8 mouse cellular contexts compared by ENCODE assay signal in genomic region chr16:33751590-33751989, GRCm38 (mm10). TPM values are rescaled to one million over a fixed set of nuclear protein-coding genes. Genes with fewer than 3 reads are reported as not detected.
DNase-seq lines count a peak whose midpoint lies in the region; ATAC-seq lines count a peak whose summit lies in the region.
"Had no signal": no experiment of that assay in that cellular context is flagged by ENCODE, and none has a peak within 500 bp of the region (broad histone marks: within the 10 kb centered on the region; RNA-seq: fewer than 3 reads in every experiment).

No protein-coding gene starts in this region.

- no peaks in the 10 kb centered on the region for H3K27me3 ChIP-seq in embryonic facial prominence, embryonic 12.5 days
- no peaks in the 10 kb centered on the region for H3K27me3 ChIP-seq in liver, embryonic 16.5 days (ENCODE audit: control insufficient read depth, insufficient read depth, low read depth, low read length)

- H3K4me2 ChIP-seq in embryonic facial prominence, embryonic 12.5 days (replicated peaks), result peak overlapping the region; percentile 19; the same call in 1 of the 2 replicates
- peak overlapping the region; percentile 68 for H3K4me2 ChIP-seq in liver, embryonic 16.5 days (ENCODE audit: low read depth, low read length)

- H3K4me1 ChIP-seq in embryonic facial prominence, embryonic 12.5 days, result no peaks in the 10 kb centered on the region
- H3K4me1 ChIP-seq in liver, embryonic 16.5 days (ENCODE audit: control insufficient read depth, low read depth, low read length), result peaks cover 3% of the 10 kb centered on the region

- H3K9me3 ChIP-seq in embryonic facial prominence, embryonic 12.5 days, result no peaks in the 10 kb centered on the region
- H3K9me3 ChIP-seq in liver, embryonic 16.5 days (replicated peaks; ENCODE audit: control insufficient read depth, low read length), result no peaks in the 10 kb centered on the region

- 0 out of 2 replicates have a peak, but pooled peaks have one; percentile 35 for ATAC-seq in embryonic facial prominence, embryonic 12.5 days (ENCODE audit: insufficient number of reproducible peaks, insufficient read depth, low FRiP score, low TSS enrichment)
- ATAC-seq in liver, embryonic 16.5 days (ENCODE audit: low read depth), result peak; percentile 79

- peak; percentile 55 for DNase-seq in ES-CJ7 (ENCODE audit: low read depth, low spot score)
- peak; percentile 87 to 88 for DNase-seq in spleen, postnatal 36 days (ENCODE audit: low spot score in 2 of 2)
- no peak for DNase-seq in layer of hippocampus, adult 8-10 months (ENCODE audit: low spot score in 2 of 2)
- no peak for DNase-seq in left cerebral cortex, adult 9 months (ENCODE audit: low spot score in 2 of 2)
- DNase-seq in kidney, postnatal 14 days, result no peak

- H3K36me3 ChIP-seq in embryonic facial prominence, embryonic 12.5 days, result peaks cover 18% of the 10 kb centered on the region
- no peaks in the 10 kb centered on the region; the same call in 1 of the 2 replicates for H3K36me3 ChIP-seq in liver, embryonic 16.5 days (ENCODE audit: control insufficient read depth, insufficient read depth)

- no peak overlapping the region for H3K27ac ChIP-seq in embryonic facial prominence, embryonic 12.5 days
- H3K27ac ChIP-seq in liver, embryonic 16.5 days (ENCODE audit: low read length), result peak overlapping the region; percentile 72; the same call in 1 of the 2 replicates

- H3K9ac ChIP-seq in embryonic facial prominence, embryonic 12.5 days, result no peak overlapping the region
- peak overlapping the region; percentile 38; the same call in 1 of the 2 replicates for H3K9ac ChIP-seq in liver, embryonic 16.5 days (ENCODE audit: low read depth, low read length)

- 63% methylated on average over 12 of the region's 12 CpGs for WGBS in embryonic facial prominence, embryonic 12.5 days
- WGBS in liver, embryonic 16.5 days (ENCODE audit: insufficient replicate concordance), result 28% methylated on average over 12 of the region's 12 CpGs

- no peak overlapping the region for H3K4me3 ChIP-seq in embryonic facial prominence, embryonic 12.5 days
- H3K4me3 ChIP-seq in liver, embryonic 16.5 days (ENCODE audit: low read depth, low read length), result peak overlapping the region; percentile 45
- H3K4me3 ChIP-seq: myocyte had no signal

RNA-seq across cellular contexts. Expression of gene Muc13, which starts 42.2 kb away (rescaled TPM):
- 0.17 and 0.19 TPM in 2 replicates for polyA plus RNA-seq in embryonic facial prominence, embryonic 12.5 days (2016; fragmentation: Nextera tagmentation; extraction: Ambion mirVana)
- polyA plus RNA-seq in liver, embryonic 16.5 days (2015; fragmentation: Nextera tagmentation; extraction: Ambion mirVana), result 1.5 and 3.2 TPM in 2 replicates
- not detected for total RNA-seq in layer of hippocampus, adult 8-10 months (2022)

Comparison
In these comparisons a context has a peak if more than half of its experiments do, and no peak if none do; other contexts are left out.
1. DNase-seq: peak in ES-CJ7 (single experiment) and spleen, postnatal 36 days (2 of 2); none in layer of hippocampus, adult 8-10 months (0 of 2), left cerebral cortex, adult 9 months (0 of 2) and kidney, postnatal 14 days (single experiment).